Mouse (Mus musculus) lung, adult 2 months (tissue): ENCODE results near the gene Ttn.

Experiments
- CTCF ChIP-seq: fragments of 200-500 bp; IDR thresholded peaks from 2 replicates; pipeline ENCODE4 v1.5.1; 2011; ENCODE audit warnings: mild to moderate bottlenecking, low read length, control low read depth; ENCODE audit not compliant: insufficient read depth
- POLR2A ChIP-seq: fragments of 200-500 bp; IDR thresholded peaks from 2 replicates; pipeline ENCODE4 v1.6.1; 2011; ENCODE audit warnings: low read depth, mild to moderate bottlenecking, control low read depth, low read length, borderline replicate concordance; ENCODE audit errors: extremely low read depth

- TF ChIP-seq POLR2A (no peak), CTCF (no peak)
Measured at GRCm38 (mm10) chr2:76667200-76667599, 315.1 kb downstream of the Ttn start.
